Mouse (Mus musculus) forebrain, embryonic 10.5 days (tissue): ENCODE results near the gene Nnat. TPM values are rescaled to one million over a fixed set of nuclear protein-coding genes. Genes with fewer than 3 reads are reported as not detected.

Source experiments
- DNase-seq: peaks from one replicate; pipeline ENCODE4 v3.0.0-alpha.2; 2017; ENCODE audit warnings: low spot score; ENCODE audit errors: extremely low spot score
- H3K27ac ChIP-seq: fragments of 300-500 bp; sonication (generic); 2 replicates; pipeline ENCODE4 v1.5.1; 2016; ENCODE audit warnings: mild to moderate bottlenecking
- H3K27me3 ChIP-seq: fragments of 300-500 bp; sonication (generic); 2 replicates; pipeline ENCODE4 v1.6.1; 2016; ENCODE audit warnings: mild to moderate bottlenecking; ENCODE audit not compliant: poor library complexity, severe bottlenecking
- H3K36me3 ChIP-seq: fragments of 300-500 bp; sonication (generic); replicated peaks from 2 replicates; pipeline ENCODE4 v1.6.1; 2016; ENCODE audit warnings: mild to moderate bottlenecking, moderate library complexity
- H3K4me1 ChIP-seq: fragments of 300-500 bp; sonication (generic); 2 replicates; pipeline ENCODE4 v1.6.1; 2016
- H3K4me3 ChIP-seq: fragments of 300-500 bp; sonication (generic); 2 replicates; pipeline ENCODE4 v1.5.1; 2016; ENCODE audit warnings: mild to moderate bottlenecking, moderate library complexity
- H3K9me3 ChIP-seq: fragments of 300-500 bp; sonication (generic); 2 replicates; pipeline ENCODE4 v1.6.1; 2016; ENCODE audit warnings: mild to moderate bottlenecking, moderate library complexity
- WGBS: fragments of 180-500 bp; shearing (Covaris S2); methylation state at CpG from one replicate; pipeline ENCODE4 v1.1.7; 2016; 5-methylcytosine and 5-hydroxymethylcytosine counted together
- polyA plus RNA-seq: library from polyadenylated mRNA; unstranded; fragments of >200 nt; fragmentation: Nextera tagmentation; extraction: Ambion mirVana; gene quantifications from 2 replicates; pipeline ENCODE4 v1.2.1, GENCODE M21; 2016

Gene Nnat
- polyA plus RNA-seq, 1 experiment from 2014 or later = 2,173 TPM

GRCm38 (mm10) chr2:157536476-157537081 lies 23.3 kb upstream of the Nnat start:
- Histone ChIP-seq H3K27me3 (peaks cover 71% of the 10 kb centered on the region), H3K9me3 (no peaks in the 10 kb centered on the region), H3K27ac (peak overlapping the region; percentile 74), H3K4me3 (0 out of 2 replicates have a peak overlapping the region, but pooled peaks have one; percentile 2), H3K36me3 (no peaks in the 10 kb centered on the region; the same call in 1 of the 2 replicates), H3K4me1 (peaks cover 84% of the 10 kb centered on the region)
- 50% methylated on average over 7 of the region's 7 CpGs for WGBS
- no peak for DNase-seq

GRCm38 (mm10) chr2:157537118-157537517 lies 22.8 kb upstream of the Nnat start:
- H3K4me3 ChIP-seq = 0 out of 2 replicates have a peak overlapping the region, but pooled peaks have one; percentile 2
- H3K27me3 ChIP-seq = peaks cover 70% of the 10 kb centered on the region
- WGBS = 31% methylated on average over 7 of the region's 7 CpGs
- no peaks in the 10 kb centered on the region for H3K9me3 ChIP-seq
- no peak for DNase-seq
- H3K4me1 ChIP-seq = peaks cover 84% of the 10 kb centered on the region
- no peaks in the 10 kb centered on the region; the same call in 1 of the 2 replicates for H3K36me3 ChIP-seq
- peak overlapping the region; percentile 74 for H3K27ac ChIP-seq

- H3K4me3 ChIP-seq = peak overlapping the region; percentile 9
- H3K36me3 ChIP-seq = peaks cover 7% of the 10 kb centered on the region
- DNase-seq = no peak
- H3K9me3 ChIP-seq = no peaks in the 10 kb centered on the region
- peaks cover 73% of the 10 kb centered on the region for H3K27me3 ChIP-seq
- 61% methylated on average over 24 of the region's 24 CpGs for WGBS
- peaks cover 92% of the 10 kb centered on the region for H3K4me1 ChIP-seq
- peak overlapping the region; percentile 79 for H3K27ac ChIP-seq
These were observed 19.6 kb upstream of the Nnat start for GRCm38 (mm10) chr2:157540073-157540952.

DNA sequence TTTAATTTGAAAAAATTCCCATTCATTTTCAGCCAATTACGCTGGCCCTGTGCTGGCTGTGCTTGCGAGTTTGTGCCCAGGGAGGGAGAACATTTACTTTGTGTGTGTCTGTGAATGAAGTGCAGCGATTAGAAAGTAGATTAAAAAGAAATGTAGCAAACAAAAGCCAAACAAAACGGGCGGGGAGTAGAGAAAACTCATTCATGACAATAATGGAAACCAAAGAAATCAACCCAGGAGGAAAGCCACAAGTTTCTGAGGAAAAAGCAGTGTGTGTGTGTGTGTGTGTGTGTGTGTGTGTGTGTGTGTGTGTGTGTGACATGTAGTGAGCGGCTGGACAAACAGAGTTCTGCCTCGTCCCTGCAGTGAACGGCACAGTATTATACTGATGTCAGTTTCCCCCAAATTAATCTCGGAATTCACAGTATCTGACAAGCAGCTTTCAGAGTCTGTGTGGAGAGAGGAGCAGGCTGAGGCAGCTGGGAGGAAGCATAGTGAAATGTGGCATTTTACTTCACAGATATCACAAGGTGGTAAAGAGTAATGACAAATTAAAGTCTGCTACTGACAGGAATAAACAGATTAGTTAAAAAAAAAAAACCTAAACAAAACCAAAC lies 18.8 kb upstream of the Nnat start:
- Histone ChIP-seq H3K4me1 (peaks cover 96% of the 10 kb centered on the region), H3K9me3 (no peaks in the 10 kb centered on the region), H3K36me3 (peaks cover 10% of the 10 kb centered on the region), H3K27me3 (peaks cover 66% of the 10 kb centered on the region), H3K4me3 (peak overlapping the region; percentile 9), H3K27ac (peak overlapping the region; percentile 79)
- DNase-seq = no peak
- WGBS = 29% methylated on average over 9 of the region's 9 CpGs

- Histone ChIP-seq H3K36me3 (peaks cover 15% of the 10 kb centered on the region), H3K4me1 (peaks cover 96% of the 10 kb centered on the region), H3K27me3 (peaks cover 60% of the 10 kb centered on the region), H3K4me3 (peak overlapping the region; percentile 4; the same call in 1 of the 2 replicates), H3K27ac (peak overlapping the region; percentile 79), H3K9me3 (no peaks in the 10 kb centered on the region)
- DNase-seq = no peak
- 42% methylated on average over 8 of the region's 8 CpGs for WGBS
These were observed 18.2 kb upstream of the Nnat start for GRCm38 (mm10) chr2:157541631-157542030.

- peaks cover 61% of the 10 kb centered on the region for H3K27me3 ChIP-seq
- WGBS = 61% methylated on average over 4 of the region's 4 CpGs
- H3K27ac ChIP-seq = peak overlapping the region; percentile 79
- DNase-seq = no peak
- H3K36me3 ChIP-seq = peaks cover 23% of the 10 kb centered on the region
- H3K4me1 ChIP-seq = peaks cover 96% of the 10 kb centered on the region
- H3K4me3 ChIP-seq = no peak overlapping the region
- no peaks in the 10 kb centered on the region for H3K9me3 ChIP-seq
These were observed 17.5 kb upstream of the Nnat start for GRCm38 (mm10) chr2:157542415-157542814.

DNA sequence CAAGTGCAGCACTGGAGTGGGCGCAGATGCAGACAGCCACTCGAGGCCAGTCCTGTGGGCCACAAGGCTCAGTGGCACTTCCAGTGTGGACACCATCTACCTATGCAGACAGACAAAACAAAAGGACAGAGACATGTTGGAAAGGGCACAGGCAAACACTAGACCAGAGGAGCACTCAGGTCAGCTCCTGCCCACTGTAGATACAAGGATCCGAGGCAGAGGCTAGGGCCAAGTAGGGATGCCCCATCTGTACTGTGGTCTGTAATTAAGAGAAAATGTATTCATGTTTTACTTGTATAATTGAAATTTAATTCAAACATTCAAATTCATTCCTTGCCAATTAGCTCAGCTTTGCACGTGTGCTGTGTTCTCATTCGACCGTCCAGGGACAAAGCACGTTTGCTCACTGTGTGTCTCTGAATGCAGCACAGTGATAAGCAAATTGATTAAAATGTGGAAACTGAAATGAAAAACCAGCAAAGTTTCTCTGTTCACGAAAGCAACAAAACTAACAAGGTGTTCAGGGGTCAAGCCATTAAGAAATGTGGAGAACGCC lies 15.5 kb upstream of the Nnat start:
- H3K9me3 ChIP-seq = no peaks in the 10 kb centered on the region
- peaks cover 37% of the 10 kb centered on the region for H3K36me3 ChIP-seq
- H3K27me3 ChIP-seq = peaks cover 53% of the 10 kb centered on the region
- no peak for DNase-seq
- 63% methylated on average over 9 of the region's 9 CpGs for WGBS
- peak overlapping the region; percentile 70 for H3K27ac ChIP-seq
- peaks cover 95% of the 10 kb centered on the region for H3K4me1 ChIP-seq
- H3K4me3 ChIP-seq = no peak overlapping the region

GRCm38 (mm10) chr2:157546686-157547085 lies 13.2 kb upstream of the Nnat start:
- peaks cover 42% of the 10 kb centered on the region for H3K36me3 ChIP-seq
- H3K4me1 ChIP-seq = peaks cover 72% of the 10 kb centered on the region
- peaks cover 52% of the 10 kb centered on the region for H3K27me3 ChIP-seq
- peak overlapping the region; percentile 72; the same call in 1 of the 2 replicates for H3K27ac ChIP-seq
- no peaks in the 10 kb centered on the region for H3K9me3 ChIP-seq
- H3K4me3 ChIP-seq = no peak overlapping the region
- no peak for DNase-seq

GRCm38 (mm10) chr2:157550292-157550691 lies 9.6 kb upstream of the Nnat start:
- peaks cover 35% of the 10 kb centered on the region for H3K36me3 ChIP-seq
- H3K4me3 ChIP-seq = no peak overlapping the region
- 92% methylated on average over 4 of the region's 4 CpGs for WGBS
- no peaks in the 10 kb centered on the region for H3K9me3 ChIP-seq
- no peak for DNase-seq
- peaks cover 28% of the 10 kb centered on the region for H3K27me3 ChIP-seq
- peaks cover 67% of the 10 kb centered on the region for H3K4me1 ChIP-seq
- no peak overlapping the region for H3K27ac ChIP-seq

GRCm38 (mm10) chr2:157552158-157552886 lies 7.6 kb upstream of the Nnat start:
- Histone ChIP-seq H3K27ac (peak overlapping the region; percentile 2; the same call in 1 of the 2 replicates), H3K36me3 (peaks cover 38% of the 10 kb centered on the region), H3K27me3 (peaks cover 22% of the 10 kb centered on the region), H3K4me3 (no peak overlapping the region), H3K9me3 (no peaks in the 10 kb centered on the region), H3K4me1 (peaks cover 63% of the 10 kb centered on the region)
- no peak for DNase-seq
- 86% methylated on average over 10 of the region's 10 CpGs for WGBS

DNA sequence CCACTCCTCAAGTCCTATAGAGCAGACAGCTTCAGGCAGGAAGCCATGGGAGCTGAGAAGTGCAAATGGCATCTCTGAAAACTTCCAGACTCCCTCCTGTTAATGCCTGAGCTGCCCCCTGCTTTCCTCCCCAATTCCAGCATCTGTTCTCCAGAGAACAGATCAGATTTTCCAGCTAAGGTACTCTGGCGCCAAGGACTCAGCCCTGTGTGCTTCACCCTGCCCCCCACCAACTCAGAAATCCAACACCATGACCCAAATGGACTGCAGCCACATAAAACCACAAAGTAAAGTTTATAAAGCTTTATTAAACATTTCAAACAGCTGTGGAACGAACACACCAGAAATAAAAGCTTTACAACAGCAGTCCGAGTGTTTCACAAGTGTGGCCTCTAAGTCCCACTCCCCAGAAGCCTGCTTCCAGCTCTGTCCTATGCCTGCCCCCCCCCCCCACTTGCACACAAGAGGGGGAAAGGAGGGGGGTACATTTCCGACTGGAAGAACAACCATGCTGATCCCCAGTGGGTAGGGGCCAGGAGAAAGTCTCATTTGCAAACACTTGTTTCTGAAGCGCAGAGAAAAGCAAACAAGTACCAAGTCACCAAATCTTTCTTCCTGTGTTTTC lies 3.7 kb upstream of the Nnat start:
- Histone ChIP-seq H3K9me3 (peaks cover 37% of the 10 kb centered on the region), H3K4me3 (no peak overlapping the region), H3K36me3 (peaks cover 58% of the 10 kb centered on the region), H3K4me1 (peaks cover 72% of the 10 kb centered on the region), H3K27ac (peak overlapping the region; percentile 35), H3K27me3 (peaks cover 4% of the 10 kb centered on the region; the same call in 1 of the 2 replicates)
- no peak for DNase-seq
- WGBS = 81% methylated on average over 5 of the region's 5 CpGs
